Mouse (Mus musculus) c-Kit-positive CD71-negative TER-119-negative erythroid progenitor cells, embryonic 14.5 days (primary cell): ENCODE data around the gene Lhfpl2.
"Not testable (repeated sequence)": the region's sequence is repeated elsewhere in the genome, so short reads cannot be mapped to it uniquely, and the experiment has no call there.

Experiments
- DNase-seq: peaks from one replicate; pipeline ENCODE4 v3.0.0-alpha.2; 2013; ENCODE audit warnings: low read depth

Gene Lhfpl2

DNA sequence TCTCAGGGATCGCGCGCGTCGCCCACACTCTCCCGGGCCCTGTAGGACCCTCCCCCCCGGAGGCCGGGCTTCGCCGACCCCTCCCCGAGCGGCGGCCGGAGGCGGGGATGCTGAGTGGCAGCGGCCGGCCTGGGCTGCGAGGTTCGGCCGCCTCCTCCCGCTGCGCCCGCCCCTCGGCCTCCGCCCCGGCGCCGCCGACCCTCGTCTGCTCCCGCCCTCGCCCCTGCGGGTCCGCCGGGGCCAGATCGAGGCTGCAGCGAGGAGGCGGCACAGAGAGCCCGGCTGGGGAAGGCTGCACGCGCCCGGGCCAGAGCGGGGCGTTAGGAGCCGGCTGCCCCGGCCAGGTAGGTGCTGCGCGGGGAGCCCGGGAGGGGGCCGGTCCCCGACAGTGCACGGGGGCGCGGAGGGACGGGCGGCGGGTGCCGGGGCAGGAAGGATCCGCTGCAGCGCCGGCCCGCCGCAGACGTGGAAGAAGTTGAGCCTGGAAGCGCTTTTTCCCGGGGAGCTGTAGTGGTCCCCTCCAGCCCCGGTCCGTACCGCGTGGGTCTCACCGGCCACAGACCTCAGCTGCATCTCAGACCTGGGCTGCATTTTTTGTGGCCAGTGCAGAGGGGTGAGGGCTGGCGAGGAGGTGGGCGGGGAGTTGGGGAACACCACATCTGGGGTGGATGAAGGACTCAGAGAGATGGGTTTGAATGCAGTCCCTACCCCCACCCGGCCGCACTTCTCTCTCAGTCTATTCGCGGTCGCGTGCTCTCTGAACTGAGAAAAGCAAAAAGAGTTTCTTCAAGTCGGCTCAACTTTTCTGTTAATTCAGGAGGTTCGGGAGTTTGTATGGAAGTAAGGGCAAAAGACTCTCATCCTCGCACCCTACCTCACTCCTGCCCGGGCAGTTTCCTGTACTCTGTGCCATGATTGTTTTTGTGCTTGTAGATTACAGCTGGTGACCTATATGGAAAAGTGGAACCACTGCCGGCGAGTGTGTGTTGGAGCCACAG lies at the start of gene Lhfpl2:
Lhfpl2 (plus strand) TSS at position 234 of the 998 bp plus-strand sequence.
- no peak for DNase-seq

GRCm38 (mm10) chr13:94011996-94012575 lies 45.5 kb upstream of the Lhfpl2 start:
- no peak for DNase-seq

DNA sequence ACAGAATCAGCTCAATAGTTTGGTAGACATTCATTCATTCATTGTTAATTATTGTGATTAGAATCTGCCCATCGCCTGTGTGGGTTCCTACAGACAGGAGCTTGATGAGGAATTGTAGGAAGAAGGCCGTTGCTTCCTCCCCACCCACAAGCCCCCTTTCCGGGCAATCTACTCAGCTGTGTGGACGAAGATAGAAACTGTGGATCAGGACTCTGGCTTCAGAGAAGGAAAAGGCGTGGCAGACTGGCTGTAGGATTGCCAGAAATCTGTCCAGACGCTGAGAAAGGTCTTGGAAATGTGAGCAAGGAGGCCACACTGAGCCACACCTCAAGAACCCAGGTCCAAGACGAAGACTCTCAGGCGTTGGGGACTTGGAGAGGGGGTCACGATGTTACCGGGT lies 43.6 kb upstream of the Lhfpl2 start:
- DNase-seq, result no peak

DNA sequence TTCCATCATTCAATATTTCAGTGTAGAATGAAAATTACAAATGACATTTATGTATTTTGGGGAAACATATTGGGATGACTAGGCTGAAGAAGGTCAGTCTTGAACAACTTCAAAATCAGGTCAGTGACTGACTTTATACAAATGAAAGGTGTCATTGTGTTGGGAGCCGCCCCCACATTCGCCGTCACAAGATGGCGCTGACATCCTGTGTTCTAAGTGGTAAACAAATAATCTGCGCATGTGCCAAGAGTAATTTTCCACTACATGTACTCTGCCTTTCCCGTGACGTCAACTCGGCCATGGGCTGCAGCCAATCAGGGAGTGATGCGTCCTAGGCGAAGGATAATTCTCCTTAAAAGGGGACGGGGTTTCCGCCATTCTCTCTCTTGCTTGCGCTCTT lies 33.0 kb upstream of the Lhfpl2 start:
- DNase-seq, result not testable (repeated sequence)

- no peak for DNase-seq
Observed at GRCm38 (mm10) chr13:94029147-94029546, 28.4 kb upstream of the Lhfpl2 start.

GRCm38 (mm10) chr13:94030551-94030950 lies 27.0 kb upstream of the Lhfpl2 start:
- no peak for DNase-seq

- DNase-seq, result no peak
Observed at GRCm38 (mm10) chr13:94037313-94038051, 20.1 kb upstream of the Lhfpl2 start.

DNA sequence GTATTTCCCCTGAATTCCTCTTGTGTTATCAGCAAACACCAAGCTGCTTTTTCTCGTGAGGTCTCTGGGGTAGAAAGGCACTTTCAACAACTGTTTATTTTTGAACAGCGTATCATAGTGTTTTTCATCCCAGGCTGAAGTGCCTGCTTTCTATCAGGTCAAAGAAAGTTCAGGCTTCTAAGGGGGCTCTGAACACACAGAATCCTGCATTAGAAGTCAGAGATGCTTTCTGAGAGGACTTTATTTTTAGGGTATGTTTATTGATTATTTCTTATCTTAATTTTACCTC lies 19.6 kb upstream of the Lhfpl2 start:
- DNase-seq, result no peak

GRCm38 (mm10) chr13:94050036-94050435 lies 7.6 kb upstream of the Lhfpl2 start:
- DNase-seq, result no peak

- no peak for DNase-seq
Observed at GRCm38 (mm10) chr13:94050782-94051181, 6.8 kb upstream of the Lhfpl2 start.

GRCm38 (mm10) chr13:94057036-94057562 lies 497 bp upstream of the Lhfpl2 start:
- DNase-seq, result no peak

- DNase-seq, result no peak
Observed at GRCm38 (mm10) chr13:94058642-94059222, 1.1 kb downstream of the Lhfpl2 start.

GRCm38 (mm10) chr13:94059373-94059772 lies 1.8 kb downstream of the Lhfpl2 start:
- no peak for DNase-seq

DNA sequence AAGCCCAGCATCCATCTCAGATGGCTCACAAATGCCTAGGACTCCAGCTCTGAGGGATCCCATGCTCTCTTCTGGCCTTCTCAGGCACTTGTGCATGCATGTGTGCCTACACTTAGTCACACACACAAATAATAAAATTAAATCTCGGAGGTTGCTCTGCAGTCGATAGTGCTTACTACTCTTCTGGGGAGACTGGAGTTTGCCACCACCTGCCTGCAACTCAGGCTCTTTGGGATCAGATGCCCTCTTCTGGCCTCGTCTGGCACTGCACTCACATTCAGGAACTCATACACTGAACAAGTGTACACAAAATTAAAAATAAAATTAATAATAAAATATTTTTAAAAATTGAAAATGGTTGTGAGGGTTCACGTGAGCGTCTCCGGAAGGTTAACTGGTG lies 2.2 kb downstream of the Lhfpl2 start:
- no peak for DNase-seq

GRCm38 (mm10) chr13:94060461-94060860 lies 2.9 kb downstream of the Lhfpl2 start:
- DNase-seq, result no peak

- no peak for DNase-seq
Observed at GRCm38 (mm10) chr13:94061256-94061877, 3.8 kb downstream of the Lhfpl2 start.

- DNase-seq, result no peak
Observed at GRCm38 (mm10) chr13:94062349-94063111, 4.9 kb downstream of the Lhfpl2 start.

DNA sequence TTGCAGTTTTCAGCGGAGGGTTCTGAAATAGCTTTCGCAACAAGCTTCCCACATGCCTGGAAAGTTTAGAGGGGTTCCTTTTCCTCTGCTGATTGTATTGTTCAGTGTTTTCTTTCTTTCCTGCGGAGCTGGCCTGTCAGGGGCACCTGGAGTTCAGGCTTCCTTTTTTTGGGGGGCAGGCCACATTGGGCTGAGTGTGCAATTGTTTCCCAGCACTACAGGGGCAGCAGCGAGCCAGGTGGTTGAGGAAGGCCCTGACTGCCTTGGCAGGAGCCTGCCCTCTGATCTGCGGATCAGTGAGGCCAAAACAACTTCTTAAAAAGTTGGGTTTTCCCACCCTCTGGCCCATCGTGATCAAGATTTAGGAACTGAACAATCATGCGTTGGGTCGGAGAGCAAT lies 5.6 kb downstream of the Lhfpl2 start:
- no peak for DNase-seq

GRCm38 (mm10) chr13:94064571-94064970 lies 7.0 kb downstream of the Lhfpl2 start:
- DNase-seq, result no peak

DNA sequence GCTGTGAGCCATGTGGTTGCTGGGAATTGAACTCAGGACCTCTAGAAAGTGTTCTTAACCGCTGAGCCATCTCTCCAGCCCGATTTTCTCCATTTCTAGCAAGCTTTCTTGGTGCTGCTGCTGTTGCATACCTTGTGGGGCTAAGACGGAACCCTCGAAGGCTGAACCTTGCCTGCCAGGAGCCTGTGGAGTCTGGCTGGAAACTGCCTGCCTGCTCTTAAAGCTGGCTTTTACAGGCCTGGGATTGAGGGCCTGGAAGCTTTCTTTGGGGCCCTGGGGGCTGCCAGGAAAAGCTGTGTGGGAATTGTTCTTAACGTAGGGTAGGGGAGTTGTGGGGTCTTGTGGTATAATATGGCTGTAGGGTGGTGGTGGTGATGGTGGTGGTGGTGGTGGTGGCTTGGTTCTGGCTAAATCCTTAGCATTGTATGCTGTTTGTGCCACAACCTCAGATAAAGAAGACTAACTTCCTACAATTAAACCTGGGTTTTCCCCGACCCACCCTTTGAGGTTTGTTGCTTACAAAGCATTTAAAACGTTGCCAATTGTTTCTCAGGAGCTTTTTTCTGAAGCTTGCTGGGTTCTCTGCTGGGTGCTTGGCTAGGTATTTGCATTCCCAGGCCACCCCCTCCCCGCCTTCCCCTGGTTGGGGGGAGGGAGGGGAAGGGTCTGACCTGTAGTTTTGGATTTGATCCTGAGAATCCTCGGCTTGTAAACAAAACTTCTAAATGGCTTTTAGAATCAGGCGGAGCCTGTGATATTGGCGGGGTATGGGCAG lies 7.9 kb downstream of the Lhfpl2 start:
- no peak for DNase-seq
